Mouse (Mus musculus) hindbrain, embryonic 11.5 days (tissue): ENCODE data around the gene Jarid2. TPM values are rescaled to one million over a fixed set of nuclear protein-coding genes. Genes with fewer than 3 reads are reported as not detected.
A peak's percentile ranks its signal among the peaks of the same experiment; 100 is the strongest.

ENCODE experiments used
- ATAC-seq: fragments of 200-750 bp; cut with Nextera tagmentation; 2 replicates; pipeline ENCODE4 v1.8.0; 2017; ENCODE audit warnings: mild to moderate bottlenecking, moderate TSS enrichment, moderate library complexity; ENCODE audit not compliant: low FRiP score
- DNase-seq: peaks from one replicate; pipeline ENCODE4 v3.0.0-alpha.2; 2015; ENCODE audit warnings: low spot score
- H3K27ac ChIP-seq: fragments of 300-500 bp; sonication (generic); 2 replicates; pipeline ENCODE4 v1.5.1; 2014; ENCODE audit warnings: mild to moderate bottlenecking, low read depth, low read length
- H3K27me3 ChIP-seq: fragments of 300-500 bp; sonication (generic); 2 replicates; pipeline ENCODE4 v1.6.1; 2014; ENCODE audit warnings: mild to moderate bottlenecking, low read length, moderate library complexity, mixed read lengths; ENCODE audit not compliant: control insufficient read depth, insufficient read depth
- H3K36me3 ChIP-seq: fragments of 300-500 bp; sonication (generic); 2 replicates; pipeline ENCODE4 v1.6.1; 2014; ENCODE audit warnings: mild to moderate bottlenecking, low read length, moderate library complexity, mixed read lengths; ENCODE audit not compliant: control insufficient read depth, insufficient read depth
- H3K4me1 ChIP-seq: fragments of 300-500 bp; sonication (generic); replicated peaks from 2 replicates; pipeline ENCODE4 v1.6.1; 2014; ENCODE audit warnings: low read length, mixed read lengths; ENCODE audit not compliant: control insufficient read depth, insufficient read depth
- H3K4me2 ChIP-seq: fragments of 300-500 bp; sonication (generic); replicated peaks from 2 replicates; pipeline ENCODE4 v1.6.1; 2014; ENCODE audit warnings: mild to moderate bottlenecking, low read depth, low read length
- H3K4me3 ChIP-seq: fragments of 300-500 bp; sonication (generic); 2 replicates; pipeline ENCODE4 v1.5.1; 2014; ENCODE audit warnings: low read depth, low read length
- H3K9ac ChIP-seq: fragments of 300-500 bp; sonication (generic); 2 replicates; pipeline ENCODE4 v1.6.1; 2014; ENCODE audit warnings: low read depth, low read length
- H3K9me3 ChIP-seq: fragments of 300-500 bp; sonication (generic); 2 replicates; pipeline ENCODE4 v1.6.1; 2016; ENCODE audit warnings: low read length; ENCODE audit not compliant: control insufficient read depth
- WGBS: fragments of 180-500 bp; shearing (Covaris S2); extraction: QIAGEN DNeasy Blood & Tissue Kit; methylation state at CpG from one replicate; pipeline ENCODE4 v1.1.7; 2014; 5-methylcytosine and 5-hydroxymethylcytosine counted together
- polyA plus RNA-seq: library from polyadenylated mRNA; unstranded; fragments of >200 nt; fragmentation: Nextera tagmentation; extraction: Ambion mirVana; gene quantifications from 2 replicates; pipeline ENCODE4 v1.2.1, GENCODE M21; 2014

Gene Jarid2
- polyA plus RNA-seq, 1 experiment from 2014 or later = 45.9 TPM

GRCm38 (mm10) chr13:44932307-44933264 lies 203.3 kb downstream of the Jarid2 start:
- no peak for ATAC-seq
- Histone ChIP-seq H3K4me2 (no peak overlapping the region), H3K4me1 (no peaks in the 10 kb centered on the region), H3K4me3 (no peak overlapping the region), H3K9ac (no peak overlapping the region), H3K36me3 (no peaks in the 10 kb centered on the region), H3K27ac (no peak overlapping the region), H3K27me3 (no peaks in the 10 kb centered on the region), H3K9me3 (no peaks in the 10 kb centered on the region)
- DNase-seq = no peak
- 78% methylated on average over 18 of the region's 18 CpGs for WGBS

- no peaks in the 10 kb centered on the region for H3K4me1 ChIP-seq
- H3K36me3 ChIP-seq = no peaks in the 10 kb centered on the region
- no peak for DNase-seq
- no peaks in the 10 kb centered on the region for H3K27me3 ChIP-seq
- H3K9me3 ChIP-seq = no peaks in the 10 kb centered on the region
- H3K9ac ChIP-seq = no peak overlapping the region
- no peak overlapping the region for H3K4me2 ChIP-seq
- ATAC-seq = no peak
- 45% methylated on average over 7 of the region's 7 CpGs for WGBS
- H3K27ac ChIP-seq = no peak overlapping the region
- H3K4me3 ChIP-seq = no peak overlapping the region
These were observed 204.3 kb downstream of the Jarid2 start for GRCm38 (mm10) chr13:44933575-44933974.

- Histone ChIP-seq H3K4me2 (no peak overlapping the region), H3K36me3 (no peaks in the 10 kb centered on the region), H3K4me1 (no peaks in the 10 kb centered on the region), H3K27me3 (no peaks in the 10 kb centered on the region), H3K9me3 (no peaks in the 10 kb centered on the region), H3K9ac (no peak overlapping the region), H3K27ac (no peak overlapping the region), H3K4me3 (no peak overlapping the region)
- DNase-seq (no peak), ATAC-seq (no peak)
- 91% methylated on average over 3 of the region's 3 CpGs for WGBS
These were observed 208.4 kb downstream of the Jarid2 start for GRCm38 (mm10) chr13:44937681-44938080.

- H3K27me3 ChIP-seq = no peaks in the 10 kb centered on the region
- WGBS = 80% methylated on average over 8 of the region's 8 CpGs
- no peak overlapping the region for H3K27ac ChIP-seq
- ATAC-seq (no peak), DNase-seq (no peak)
- no peaks in the 10 kb centered on the region for H3K4me1 ChIP-seq
- H3K9ac ChIP-seq = no peak overlapping the region
- no peaks in the 10 kb centered on the region for H3K9me3 ChIP-seq
- no peak overlapping the region for H3K4me2 ChIP-seq
- H3K36me3 ChIP-seq = no peaks in the 10 kb centered on the region
- H3K4me3 ChIP-seq = no peak overlapping the region
These were observed 210.2 kb downstream of the Jarid2 start for GRCm38 (mm10) chr13:44939326-44940035.

GRCm38 (mm10) chr13:44943618-44944017 lies 214.3 kb downstream of the Jarid2 start:
- H3K9me3 ChIP-seq = no peaks in the 10 kb centered on the region
- H3K9ac ChIP-seq = no peak overlapping the region
- H3K4me2 ChIP-seq = no peak overlapping the region
- no peaks in the 10 kb centered on the region for H3K36me3 ChIP-seq
- H3K4me3 ChIP-seq = no peak overlapping the region
- no peaks in the 10 kb centered on the region for H3K4me1 ChIP-seq
- no peaks in the 10 kb centered on the region for H3K27me3 ChIP-seq
- no peak for ATAC-seq
- no peak for DNase-seq
- H3K27ac ChIP-seq = no peak overlapping the region
- WGBS = 91% methylated on average over 2 of the region's 2 CpGs

GRCm38 (mm10) chr13:44946880-44947635 lies 217.8 kb downstream of the Jarid2 start:
- Histone ChIP-seq H3K4me3 (peak overlapping the region; percentile 29), H3K36me3 (no peaks in the 10 kb centered on the region), H3K4me1 (no peaks in the 10 kb centered on the region), H3K9me3 (no peaks in the 10 kb centered on the region), H3K4me2 (peak overlapping the region; percentile 28), H3K27me3 (no peaks in the 10 kb centered on the region), H3K9ac (peak overlapping the region; percentile 64), H3K27ac (peak overlapping the region; percentile 62; the same call in 1 of the 2 replicates)
- DNase-seq (peak; percentile 45), ATAC-seq (no peak)
- 52% methylated on average over 8 of the region's 8 CpGs for WGBS

GRCm38 (mm10) chr13:44948320-44949250 lies 219.3 kb downstream of the Jarid2 start:
- WGBS = 87% methylated on average over 16 of the region's 16 CpGs

More at GRCm38 (mm10) chr13:44948320-44949250, 219.3 kb downstream of the Jarid2 start:
- DNase-seq (no peak), ATAC-seq (no peak)
- Histone ChIP-seq H3K36me3 (no peaks in the 10 kb centered on the region), H3K27ac (no peak overlapping the region), H3K4me2 (no peak overlapping the region), H3K27me3 (no peaks in the 10 kb centered on the region), H3K9ac (no peak overlapping the region), H3K9me3 (no peaks in the 10 kb centered on the region), H3K4me1 (no peaks in the 10 kb centered on the region), H3K4me3 (no peak overlapping the region)
